Mouse (Mus musculus) ES-E14 (cell line): ENCODE results near the gene Slc25a22.

Source experiments
- CHD2 ChIP-seq: IDR thresholded peaks from 2 replicates; pipeline ENCODE4 v1.6.1; 2014; ENCODE audit warnings: mild to moderate bottlenecking, low read depth, low read length, inconsistent platforms
- MAFK ChIP-seq: IDR thresholded peaks from 2 replicates; pipeline ENCODE4 v1.6.1; 2014; ENCODE audit warnings: mild to moderate bottlenecking, low read depth, low read length, inconsistent platforms; ENCODE audit not compliant: insufficient read depth

- no peak for TF ChIP-seq CHD2
- no peak for TF ChIP-seq MAFK
Observed at GRCm38 (mm10) chr7:141431434-141432185, 6.1 kb downstream of the Slc25a22 start.
